Mouse (Mus musculus) thymus, adult 2 months (tissue): ENCODE measurements at regions not wholly inside any gene's neighbourhood (a gene's known extent, or its start where the extent isn't known, plus 50 kb on each side); places are given as distances from the start of the nearest gene placed in this dataset.

Source experiments
- CTCF ChIP-seq: fragments of 200-500 bp; IDR thresholded peaks from 2 replicates; pipeline ENCODE4 v1.5.1; 2012; ENCODE audit warnings: mild to moderate bottlenecking, control low read depth, low read length, moderate library complexity, borderline replicate concordance; ENCODE audit not compliant: control insufficient read depth, poor library complexity, insufficient read depth; ENCODE audit errors: extremely low read depth
- POLR2A ChIP-seq: fragments of 200-500 bp; IDR thresholded peaks from 2 replicates; pipeline ENCODE4 v1.6.1; 2012; ENCODE audit warnings: mild to moderate bottlenecking, low read length, control low read depth, moderate library complexity; ENCODE audit not compliant: control insufficient read depth, poor library complexity, insufficient read depth; ENCODE audit errors: extremely low read depth

GRCm38 (mm10) chr14:74048386-74048785 is 387.4 kb downstream of the Gm21750 start:
- no peak for TF ChIP-seq CTCF
- TF ChIP-seq POLR2A, result no peak
